Mouse (Mus musculus) ZHBTc4 (cell line): ENCODE measurements around the gene Col3a1.

Experiments
- DNase-seq: peaks from one replicate; pipeline ENCODE4 v3.0.0-alpha.2; 2011; ENCODE audit warnings: low read depth, low spot score

Gene Col3a1

GRCm38 (mm10) chr1:45381866-45382265, 70.5 kb downstream of the Col3a1 start:
- no peak for DNase-seq
